Mouse (Mus musculus): ENCODE results near the gene Olfr898. TPM values are rescaled to one million over a fixed set of nuclear protein-coding genes. Genes with fewer than 3 reads are reported as not detected.

Gene Olfr898
- polyA plus RNA-seq (2014; fragmentation: Illumina TruSeq; extraction: RNeasy Lipid Tissue Mini Kit (QIAGEN cat#74804); ENCODE audit: low read depth, low replicate concordance), result 0.17 TPM

GRCm38 (mm10) chr9:38348111-38348510, at the start of gene Olfr898:
TSS of gene Olfr898 (plus strand) at chr9:38348411.

GRCm38 (mm10) chr9:38328760-38329159, 19.5 kb upstream of the Olfr898 start, which contains the start of gene Olfr25:
TSS of gene Olfr25 (plus strand) at chr9:38329060.

GRCm38 (mm10) chr9:38366596-38366995, 18.4 kb downstream of the Olfr898 start, which contains the start of gene Olfr250:
TSS of gene Olfr250 (plus strand) at chr9:38366896.

GRCm38 (mm10) chr9:38376786-38377185, 28.6 kb downstream of the Olfr898 start, which contains the start of gene Olfr251:
TSS of gene Olfr251 (plus strand) at chr9:38377086.

GRCm38 (mm10) chr9:38401398-38401797, 53.2 kb downstream of the Olfr898 start, which contains the start of gene Olfr147:
TSS of gene Olfr147 (plus strand) at chr9:38401698.

Other genes starting within 250 kb of the Olfr898 start
- not detected for gene Olfr888, start 240.3 kb upstream of the Olfr898 start, polyA plus RNA-seq (2014; fragmentation: Illumina TruSeq; extraction: RNeasy Lipid Tissue Mini Kit (QIAGEN cat#74804); ENCODE audit: low read depth, low replicate concordance)
- gene Olfr889, start 233.2 kb upstream of the Olfr898 start, polyA plus RNA-seq (2014; fragmentation: Illumina TruSeq; extraction: RNeasy Lipid Tissue Mini Kit (QIAGEN cat#74804); ENCODE audit: low read depth, low replicate concordance), result not detected
- not detected for gene Olfr890, start 205.9 kb upstream of the Olfr898 start, polyA plus RNA-seq (2014; fragmentation: Illumina TruSeq; extraction: RNeasy Lipid Tissue Mini Kit (QIAGEN cat#74804); ENCODE audit: low read depth, low replicate concordance)
- gene Olfr891, start 167.6 kb upstream of the Olfr898 start, polyA plus RNA-seq (2014; fragmentation: Illumina TruSeq; extraction: RNeasy Lipid Tissue Mini Kit (QIAGEN cat#74804); ENCODE audit: low read depth, low replicate concordance), result not detected
- not detected for gene Olfr893, start 140.0 kb upstream of the Olfr898 start, polyA plus RNA-seq (2014; fragmentation: Illumina TruSeq; extraction: RNeasy Lipid Tissue Mini Kit (QIAGEN cat#74804); ENCODE audit: low read depth, low replicate concordance)
- not detected for gene Olfr894, start 130.4 kb upstream of the Olfr898 start, polyA plus RNA-seq (2014; fragmentation: Illumina TruSeq; extraction: RNeasy Lipid Tissue Mini Kit (QIAGEN cat#74804); ENCODE audit: low read depth, low replicate concordance)
- gene Olfr143, start 95.6 kb upstream of the Olfr898 start, polyA plus RNA-seq (2014; fragmentation: Illumina TruSeq; extraction: RNeasy Lipid Tissue Mini Kit (QIAGEN cat#74804); ENCODE audit: low read depth, low replicate concordance), result not detected
- not detected for gene Olfr895, start 80.6 kb upstream of the Olfr898 start, polyA plus RNA-seq (2014; fragmentation: Illumina TruSeq; extraction: RNeasy Lipid Tissue Mini Kit (QIAGEN cat#74804); ENCODE audit: low read depth, low replicate concordance)
- 1.8 TPM for gene Olfr896-ps1, start 57.3 kb upstream of the Olfr898 start, polyA plus RNA-seq (2014; fragmentation: Illumina TruSeq; extraction: RNeasy Lipid Tissue Mini Kit (QIAGEN cat#74804); ENCODE audit: low read depth, low replicate concordance)
- 0.80 TPM for gene Olfr25, start 19.4 kb upstream of the Olfr898 start, polyA plus RNA-seq (2014; fragmentation: Illumina TruSeq; extraction: RNeasy Lipid Tissue Mini Kit (QIAGEN cat#74804); ENCODE audit: low read depth, low replicate concordance)
- not detected for gene Olfr250, start 18.5 kb downstream of the Olfr898 start, polyA plus RNA-seq (2014; fragmentation: Illumina TruSeq; extraction: RNeasy Lipid Tissue Mini Kit (QIAGEN cat#74804); ENCODE audit: low read depth, low replicate concordance)
- gene Olfr251, start 28.7 kb downstream of the Olfr898 start, polyA plus RNA-seq (2014; fragmentation: Illumina TruSeq; extraction: RNeasy Lipid Tissue Mini Kit (QIAGEN cat#74804); ENCODE audit: low read depth, low replicate concordance), result not detected
- gene Olfr147, start 53.3 kb downstream of the Olfr898 start, polyA plus RNA-seq (2014; fragmentation: Illumina TruSeq; extraction: RNeasy Lipid Tissue Mini Kit (QIAGEN cat#74804); ENCODE audit: low read depth, low replicate concordance), result not detected
- gene Olfr901, start 81.0 kb downstream of the Olfr898 start, polyA plus RNA-seq (2014; fragmentation: Illumina TruSeq; extraction: RNeasy Lipid Tissue Mini Kit (QIAGEN cat#74804); ENCODE audit: low read depth, low replicate concordance), result not detected
- gene Olfr902, start 99.2 kb downstream of the Olfr898 start, polyA plus RNA-seq (2014; fragmentation: Illumina TruSeq; extraction: RNeasy Lipid Tissue Mini Kit (QIAGEN cat#74804); ENCODE audit: low read depth, low replicate concordance), result not detected
- gene Olfr904, start 114.7 kb downstream of the Olfr898 start, polyA plus RNA-seq (2014; fragmentation: Illumina TruSeq; extraction: RNeasy Lipid Tissue Mini Kit (QIAGEN cat#74804); ENCODE audit: low read depth, low replicate concordance), result not detected
- gene Olfr905, start 122.7 kb downstream of the Olfr898 start, polyA plus RNA-seq (2014; fragmentation: Illumina TruSeq; extraction: RNeasy Lipid Tissue Mini Kit (QIAGEN cat#74804); ENCODE audit: low read depth, low replicate concordance), result not detected
- 0.15 TPM for gene Olfr906, start 138.7 kb downstream of the Olfr898 start, polyA plus RNA-seq (2014; fragmentation: Illumina TruSeq; extraction: RNeasy Lipid Tissue Mini Kit (QIAGEN cat#74804); ENCODE audit: low read depth, low replicate concordance)
- not detected for gene Olfr907, start 147.4 kb downstream of the Olfr898 start, polyA plus RNA-seq (2014; fragmentation: Illumina TruSeq; extraction: RNeasy Lipid Tissue Mini Kit (QIAGEN cat#74804); ENCODE audit: low read depth, low replicate concordance)
- not detected for gene Olfr911-ps1, start 173.2 kb downstream of the Olfr898 start, polyA plus RNA-seq (2014; fragmentation: Illumina TruSeq; extraction: RNeasy Lipid Tissue Mini Kit (QIAGEN cat#74804); ENCODE audit: low read depth, low replicate concordance)
- gene Olfr910, start 189.4 kb downstream of the Olfr898 start, polyA plus RNA-seq (2014; fragmentation: Illumina TruSeq; extraction: RNeasy Lipid Tissue Mini Kit (QIAGEN cat#74804); ENCODE audit: low read depth, low replicate concordance), result not detected
- not detected for gene Olfr912, start 231.8 kb downstream of the Olfr898 start, polyA plus RNA-seq (2014; fragmentation: Illumina TruSeq; extraction: RNeasy Lipid Tissue Mini Kit (QIAGEN cat#74804); ENCODE audit: low read depth, low replicate concordance)
- gene Olfr913, start 244.3 kb downstream of the Olfr898 start, polyA plus RNA-seq (2014; fragmentation: Illumina TruSeq; extraction: RNeasy Lipid Tissue Mini Kit (QIAGEN cat#74804); ENCODE audit: low read depth, low replicate concordance), result not detected